ENCODE assay signal across 8 mouse cellular contexts in the genomic region with DNA sequence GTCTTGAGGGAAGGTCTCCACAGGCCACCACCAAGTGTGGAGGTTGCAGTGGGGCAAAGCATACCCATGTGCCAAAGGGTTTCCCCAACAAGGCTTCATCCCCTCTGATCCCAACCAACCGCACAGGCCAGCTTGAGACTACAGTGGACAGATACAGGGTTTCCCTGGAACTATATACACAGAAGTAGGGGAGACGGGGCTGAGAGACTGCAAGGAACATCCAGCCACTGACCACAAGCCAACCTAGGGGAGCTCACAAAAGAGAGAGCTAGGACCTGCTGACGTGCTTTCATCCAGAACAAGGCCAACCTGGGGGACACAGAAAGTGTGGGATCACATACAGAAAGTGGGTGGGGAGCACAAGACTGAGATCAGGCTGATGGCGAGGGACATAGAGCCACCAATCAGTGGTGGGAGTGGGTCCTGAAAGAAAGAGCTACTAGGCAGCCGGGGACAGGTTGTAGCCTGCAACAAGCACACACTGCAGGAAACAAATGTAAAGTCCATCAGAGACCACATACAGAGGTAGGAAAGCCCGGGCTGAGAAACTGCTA. TPM values are rescaled to one million over a fixed set of nuclear protein-coding genes. Genes with fewer than 3 reads are reported as not detected.
A peak's percentile ranks its signal among the peaks of the same experiment; 100 is the strongest.
DNase-seq lines count a peak whose midpoint lies in the region; ATAC-seq and TF ChIP-seq lines count a peak whose summit lies in the region.

No protein-coding gene starts in this region.

- H3K9ac ChIP-seq in heart, embryonic 12.5 days = peak overlapping the region; percentile 95
- H3K9ac ChIP-seq in ES-Bruce4 (ENCODE audit: low read depth, poor library complexity, severe bottlenecking) = peak overlapping the region; percentile 94
- H3K9ac ChIP-seq in forebrain, embryonic 14.5 days (ENCODE audit: low read length) = peak overlapping the region; percentile 95
- peak overlapping the region; percentile 98 for H3K9ac ChIP-seq in liver, embryonic 15.5 days

- peaks cover 34% of the 10 kb centered on the region for H3K36me3 ChIP-seq in heart, embryonic 12.5 days
- peaks cover 4% of the 10 kb centered on the region; the same call in 1 of the 2 replicates for H3K36me3 ChIP-seq in ES-Bruce4 (ENCODE audit: control insufficient read depth, insufficient read depth, low read length, poor library complexity, severe bottlenecking)
- H3K36me3 ChIP-seq in forebrain, embryonic 14.5 days (ENCODE audit: control insufficient read depth, insufficient read depth, low read length) = peaks cover 37% of the 10 kb centered on the region
- peaks cover 45% of the 10 kb centered on the region for H3K36me3 ChIP-seq in liver, embryonic 15.5 days (replicated peaks)

- TF ChIP-seq EP300 in ES-Bruce4 (IDR thresholded peaks at IDR 0.05; ENCODE audit: insufficient read depth, low read depth, low read length) = no peak

- no peaks in the 10 kb centered on the region for H3K27me3 ChIP-seq in heart, embryonic 12.5 days (replicated peaks)
- no peaks in the 10 kb centered on the region for H3K27me3 ChIP-seq in ES-Bruce4 (ENCODE audit: control insufficient read depth, insufficient read depth, low read length, poor library complexity, severe bottlenecking)
- no peaks in the 10 kb centered on the region for H3K27me3 ChIP-seq in forebrain, embryonic 14.5 days (replicated peaks; ENCODE audit: control insufficient read depth, insufficient read depth, low read length)
- no peaks in the 10 kb centered on the region for H3K27me3 ChIP-seq in liver, embryonic 15.5 days

- WGBS in heart, embryonic 12.5 days = 13% methylated on average over 6 of the region's 6 CpGs
- WGBS in forebrain, embryonic 14.5 days = 10% methylated on average over 6 of the region's 6 CpGs
- 14% methylated on average over 6 of the region's 6 CpGs for WGBS in liver, embryonic 15.5 days (ENCODE audit: insufficient replicate concordance)

- H3K4me3 ChIP-seq in heart, embryonic 12.5 days = peak overlapping the region; percentile 83
- H3K4me3 ChIP-seq in ES-Bruce4 (ENCODE audit: low read depth, low read length) = peak overlapping the region; percentile 92
- peak overlapping the region; percentile 88 for H3K4me3 ChIP-seq in forebrain, embryonic 14.5 days (ENCODE audit: low read depth, low read length)
- peak overlapping the region; percentile 90 for H3K4me3 ChIP-seq in liver, embryonic 15.5 days (replicated peaks)

- ATAC-seq in heart, embryonic 12.5 days (ENCODE audit: insufficient number of reproducible peaks, low FRiP score) = no peak
- no peak for ATAC-seq in forebrain, embryonic 14.5 days
- ATAC-seq in liver, embryonic 15.5 days (ENCODE audit: insufficient read depth) = no peak
- no peak for ATAC-seq in megakaryocyte progenitor cell, adult 5-6 weeks (replicated peaks; ENCODE audit: poor library complexity)

- peak overlapping the region; percentile 82 for H3K27ac ChIP-seq in heart, embryonic 12.5 days (ENCODE audit: poor library complexity, severe bottlenecking)
- no peak overlapping the region for H3K27ac ChIP-seq in ES-Bruce4 (ENCODE audit: insufficient read depth, low read length)
- peak overlapping the region; percentile 82 for H3K27ac ChIP-seq in forebrain, embryonic 14.5 days (ENCODE audit: low read depth, low read length)
- H3K27ac ChIP-seq in liver, embryonic 15.5 days (replicated peaks) = peak overlapping the region; percentile 100

- H3K4me1 ChIP-seq in heart, embryonic 12.5 days (replicated peaks) = peaks cover 72% of the 10 kb centered on the region
- peaks cover 5% of the 10 kb centered on the region for H3K4me1 ChIP-seq in ES-Bruce4 (ENCODE audit: control insufficient read depth, insufficient read depth, low read length)
- peaks cover 48% of the 10 kb centered on the region for H3K4me1 ChIP-seq in forebrain, embryonic 14.5 days (ENCODE audit: control insufficient read depth, insufficient read depth, low read length)
- peaks cover 79% of the 10 kb centered on the region for H3K4me1 ChIP-seq in liver, embryonic 15.5 days (replicated peaks)

- intact Hi-C loops in heart, postnatal 36 days (cut with DNase I) = loop anchor here (1.0 kb wide), 1 partner anchor 10 kb away; no protein-coding TSS in a partner anchor

- no peaks in the 10 kb centered on the region for H3K9me3 ChIP-seq in heart, embryonic 12.5 days (replicated peaks)
- H3K9me3 ChIP-seq in ES-Bruce4 (replicated peaks; ENCODE audit: control insufficient read depth, insufficient read depth, low read length, poor library complexity, severe bottlenecking) = no peaks in the 10 kb centered on the region
- H3K9me3 ChIP-seq in forebrain, embryonic 14.5 days (replicated peaks; ENCODE audit: control insufficient read depth, low read length) = no peaks in the 10 kb centered on the region
- no peaks in the 10 kb centered on the region for H3K9me3 ChIP-seq in liver, embryonic 15.5 days (replicated peaks)

- peak overlapping the region; percentile 84 for H3K4me2 ChIP-seq in heart, embryonic 12.5 days
- peak overlapping the region; percentile 95 for H3K4me2 ChIP-seq in forebrain, embryonic 14.5 days (ENCODE audit: low read length)
- peak overlapping the region; percentile 97 for H3K4me2 ChIP-seq in liver, embryonic 15.5 days

- no peak for TF ChIP-seq POLR2A in ES-Bruce4 (IDR thresholded peaks at IDR 0.05; ENCODE audit: insufficient read depth, low read length)

- DNase-seq in heart, postnatal 36 days = no peak
- no peak for DNase-seq in forebrain, embryonic 14.5 days (ENCODE audit: low spot score)
- DNase-seq in frontal cortex, postnatal 36 days (ENCODE audit: low spot score in 2 of 2) = no peak
- DNase-seq in adrenal gland, postnatal 4 days (ENCODE audit: low spot score in 2 of 2) = no peak

- no peak for TF ChIP-seq CTCF in ES-Bruce4 (IDR thresholded peaks at IDR 0.05; ENCODE audit: low read depth, low read length)

RNA-seq across cellular contexts. Expression of a gene that starts 3.0 kb away (rescaled TPM):
- 99.6 and 102 TPM in 2 replicates for polyA plus RNA-seq in heart, embryonic 12.5 days (2016; fragmentation: Nextera tagmentation; extraction: Ambion mirVana)
- total RNA-seq in heart, postnatal 36 days (2021) = 100 to 1,000 TPM; 223 to 233 TPM
- polyA plus RNA-seq in ES-Bruce4 (2011; ENCODE audit: insufficient read depth, insufficient read length, low read depth, missing spikeins) = 54.6 and 57.4 TPM in 2 replicates
- polyA plus RNA-seq in forebrain, embryonic 14.5 days (2014; fragmentation: Nextera tagmentation; extraction: Ambion mirVana) = 43.1 and 49.1 TPM in 2 replicates
- 74.9 and 84.6 TPM in 2 replicates for polyA plus RNA-seq in liver, embryonic 15.5 days (2015; fragmentation: Nextera tagmentation; extraction: Ambion mirVana)
- total RNA-seq in megakaryocyte progenitor cell, adult 5-6 weeks (2015) = 40.1 and 46.2 TPM in 2 replicates
- 32.8 and 44.4 TPM in 2 replicates for total RNA-seq in megakaryocyte progenitor cell, adult 5-6 weeks (2017)
- 100 to 1,000 TPM; 126 to 134 TPM for total RNA-seq in adrenal gland, postnatal 4 days (2021)

RNA-seq across cellular contexts. Expression of a gene that starts 18.1 kb away (rescaled TPM):
- 64.9 and 65.7 TPM in 2 replicates for polyA plus RNA-seq in heart, embryonic 12.5 days (2016; fragmentation: Nextera tagmentation; extraction: Ambion mirVana)
- 10 to 100 TPM; 45.5 to 46.8 TPM for total RNA-seq in heart, postnatal 36 days (2021)
- 45.6 and 47.1 TPM in 2 replicates for polyA plus RNA-seq in ES-Bruce4 (2011; ENCODE audit: insufficient read depth, insufficient read length, low read depth, missing spikeins)
- 42.6 and 52.2 TPM in 2 replicates for polyA plus RNA-seq in forebrain, embryonic 14.5 days (2014; fragmentation: Nextera tagmentation; extraction: Ambion mirVana)
- 14.4 and 15.9 TPM in 2 replicates for polyA plus RNA-seq in liver, embryonic 15.5 days (2015; fragmentation: Nextera tagmentation; extraction: Ambion mirVana)
- 10.5 and 13.2 TPM in 2 replicates for total RNA-seq in megakaryocyte progenitor cell, adult 5-6 weeks (2015)
- 19.9 and 25.7 TPM in 2 replicates for total RNA-seq in megakaryocyte progenitor cell, adult 5-6 weeks (2017)
- total RNA-seq in adrenal gland, postnatal 4 days (2021) = 10 to 100 TPM; 72.0 to 76.3 TPM

RNA-seq across cellular contexts. Expression of a gene that starts 26.8 kb away (rescaled TPM):
- polyA plus RNA-seq in heart, embryonic 12.5 days (2016; fragmentation: Nextera tagmentation; extraction: Ambion mirVana) = 34.8 and 38.1 TPM in 2 replicates
- 1 to 10 TPM; 5.3 to 6.7 TPM for total RNA-seq in heart, postnatal 36 days (2021)
- 17.5 and 19.8 TPM in 2 replicates for polyA plus RNA-seq in ES-Bruce4 (2011; ENCODE audit: insufficient read depth, insufficient read length, low read depth, missing spikeins)
- 35.7 and 37.2 TPM in 2 replicates for polyA plus RNA-seq in forebrain, embryonic 14.5 days (2014; fragmentation: Nextera tagmentation; extraction: Ambion mirVana)
- polyA plus RNA-seq in liver, embryonic 15.5 days (2015; fragmentation: Nextera tagmentation; extraction: Ambion mirVana) = 28.0 and 31.6 TPM in 2 replicates
- total RNA-seq in megakaryocyte progenitor cell, adult 5-6 weeks (2015) = 26.4 and 31.9 TPM in 2 replicates
- total RNA-seq in megakaryocyte progenitor cell, adult 5-6 weeks (2017) = 34.9 and 39.0 TPM in 2 replicates
- 10 to 100 TPM; 16.5 to 16.6 TPM for total RNA-seq in adrenal gland, postnatal 4 days (2021)

RNA-seq across cellular contexts. Expression of a gene that starts 27.1 kb away (rescaled TPM):
- polyA plus RNA-seq in heart, embryonic 12.5 days (2016; fragmentation: Nextera tagmentation; extraction: Ambion mirVana) = 13.2 and 18.4 TPM in 2 replicates
- total RNA-seq in heart, postnatal 36 days (2021) = 1 to 10 TPM; 2.5 to 2.9 TPM
- 7.2 and 9.6 TPM in 2 replicates for polyA plus RNA-seq in ES-Bruce4 (2011; ENCODE audit: insufficient read depth, insufficient read length, low read depth, missing spikeins)
- polyA plus RNA-seq in forebrain, embryonic 14.5 days (2014; fragmentation: Nextera tagmentation; extraction: Ambion mirVana) = 16.0 and 21.5 TPM in 2 replicates
- polyA plus RNA-seq in liver, embryonic 15.5 days (2015; fragmentation: Nextera tagmentation; extraction: Ambion mirVana) = 7.1 and 8.1 TPM in 2 replicates
- total RNA-seq in megakaryocyte progenitor cell, adult 5-6 weeks (2015) = 7.0 and 13.6 TPM in 2 replicates
- total RNA-seq in megakaryocyte progenitor cell, adult 5-6 weeks (2017) = 1.7 and 4.3 TPM in 2 replicates
- total RNA-seq in adrenal gland, postnatal 4 days (2021) = 10 to 100 TPM; 18.3 to 24.9 TPM

RNA-seq across cellular contexts. Expression of a gene that starts 52.3 kb away (rescaled TPM):
- polyA plus RNA-seq in heart, embryonic 12.5 days (2016; fragmentation: Nextera tagmentation; extraction: Ambion mirVana) = 131 and 136 TPM in 2 replicates
- total RNA-seq in heart, postnatal 36 days (2021) = 100 to 1,000 TPM; 111 to 119 TPM
- polyA plus RNA-seq in ES-Bruce4 (2011; ENCODE audit: insufficient read depth, insufficient read length, low read depth, missing spikeins) = 82.7 and 84.6 TPM in 2 replicates
- polyA plus RNA-seq in forebrain, embryonic 14.5 days (2014; fragmentation: Nextera tagmentation; extraction: Ambion mirVana) = 35.9 and 49.2 TPM in 2 replicates
- 49.7 and 60.4 TPM in 2 replicates for polyA plus RNA-seq in liver, embryonic 15.5 days (2015; fragmentation: Nextera tagmentation; extraction: Ambion mirVana)
- total RNA-seq in megakaryocyte progenitor cell, adult 5-6 weeks (2015) = 39.1 and 43.1 TPM in 2 replicates
- total RNA-seq in megakaryocyte progenitor cell, adult 5-6 weeks (2017) = 127 and 171 TPM in 2 replicates
- total RNA-seq in adrenal gland, postnatal 4 days (2021) = 100 to 1,000 TPM; 169 to 173 TPM
